Mouse (Mus musculus) bone marrow macrophage, adult 2 months (primary cell): ENCODE results near the gene Gm28308.

Experiments
- CTCF ChIP-seq: IDR thresholded peaks from 2 replicates; pipeline ENCODE4 v1.5.1; 2012; ENCODE audit warnings: low read depth, mild to moderate bottlenecking, low read length, moderate library complexity
- POLR2A ChIP-seq: IDR thresholded peaks from 2 replicates; pipeline ENCODE4 v1.6.1; 2012; ENCODE audit warnings: mild to moderate bottlenecking, low read depth, low read length, borderline replicate concordance

GRCm38 (mm10) chr6:52172501-52172900 is 40.6 kb downstream of the Gm28308 start:
- TF ChIP-seq CTCF (no peak), POLR2A (no peak)
